Mouse (Mus musculus): Measurements from ENCODE around the gene Zfp366. TPM values are rescaled to one million over a fixed set of nuclear protein-coding genes. Genes with fewer than 3 reads are reported as not detected.

The Zfp366 gene
- polyA plus RNA-seq, 1 experiment from 2014 or later = 0.76 TPM

GRCm38 (mm10) chr13:99254215-99254614 lies 69.6 kb downstream of the Zfp366 start:
- no peaks in the 10 kb centered on the region for H3K36me3 ChIP-seq (replicated peaks; ENCODE audit: control insufficient read depth, insufficient read depth, low read depth, low read length)
- H3K4me2 ChIP-seq (ENCODE audit: low read depth, low read length) = no peak overlapping the region
- H3K4me3 ChIP-seq (ENCODE audit: low read depth, low read length) = no peak overlapping the region
- no peak overlapping the region for H3K27ac ChIP-seq (replicated peaks; ENCODE audit: low read depth, low read length)
- no peaks in the 10 kb centered on the region for H3K27me3 ChIP-seq (ENCODE audit: control insufficient read depth, insufficient read depth, low read length)
- no peaks in the 10 kb centered on the region for H3K4me1 ChIP-seq (ENCODE audit: control insufficient read depth, insufficient read depth, low read length)
- no peak overlapping the region for H3K9ac ChIP-seq (replicated peaks; ENCODE audit: low read length)
- no peaks in the 10 kb centered on the region for H3K9me3 ChIP-seq (replicated peaks; ENCODE audit: control insufficient read depth, low read length)
- no peak for ATAC-seq (replicated peaks; ENCODE audit: insufficient number of reproducible peaks, low FRiP score, low TSS enrichment, low read depth)
- no peak for DNase-seq (ENCODE audit: low spot score)

- H3K36me3 ChIP-seq (replicated peaks; ENCODE audit: control insufficient read depth, insufficient read depth, low read depth, low read length) = no peaks in the 10 kb centered on the region
- ATAC-seq (replicated peaks; ENCODE audit: insufficient number of reproducible peaks, low FRiP score, low TSS enrichment, low read depth) (no peak), DNase-seq (ENCODE audit: low spot score) (no peak)
- H3K9ac ChIP-seq (replicated peaks; ENCODE audit: low read length) = no peak overlapping the region
- H3K27me3 ChIP-seq (ENCODE audit: control insufficient read depth, insufficient read depth, low read length) = no peaks in the 10 kb centered on the region
- no peak overlapping the region for H3K4me3 ChIP-seq (ENCODE audit: low read depth, low read length)
- 31% methylated on average over 3 of the region's 3 CpGs for WGBS
- H3K4me1 ChIP-seq (ENCODE audit: control insufficient read depth, insufficient read depth, low read length) = no peaks in the 10 kb centered on the region
- no peak overlapping the region for H3K27ac ChIP-seq (replicated peaks; ENCODE audit: low read depth, low read length)
- H3K4me2 ChIP-seq (ENCODE audit: low read depth, low read length) = no peak overlapping the region
- H3K9me3 ChIP-seq (replicated peaks; ENCODE audit: control insufficient read depth, low read length) = no peaks in the 10 kb centered on the region
Measured at GRCm38 (mm10) chr13:99254781-99255180, 70.2 kb downstream of the Zfp366 start.

- H3K4me2 ChIP-seq (ENCODE audit: low read depth, low read length) = no peak overlapping the region
- no peak for ATAC-seq (replicated peaks; ENCODE audit: insufficient number of reproducible peaks, low FRiP score, low TSS enrichment, low read depth)
- H3K27ac ChIP-seq (replicated peaks; ENCODE audit: low read depth, low read length) = no peak overlapping the region
- WGBS = 85% methylated on average over 4 of the region's 4 CpGs
- no peaks in the 10 kb centered on the region for H3K4me1 ChIP-seq (ENCODE audit: control insufficient read depth, insufficient read depth, low read length)
- no peaks in the 10 kb centered on the region for H3K36me3 ChIP-seq (replicated peaks; ENCODE audit: control insufficient read depth, insufficient read depth, low read depth, low read length)
- no peak for DNase-seq (ENCODE audit: low spot score)
- no peak overlapping the region for H3K4me3 ChIP-seq (ENCODE audit: low read depth, low read length)
- H3K27me3 ChIP-seq (ENCODE audit: control insufficient read depth, insufficient read depth, low read length) = no peaks in the 10 kb centered on the region
- H3K9me3 ChIP-seq (replicated peaks; ENCODE audit: control insufficient read depth, low read length) = no peaks in the 10 kb centered on the region
- no peak overlapping the region for H3K9ac ChIP-seq (replicated peaks; ENCODE audit: low read length)
Measured at GRCm38 (mm10) chr13:99256916-99257315, 72.3 kb downstream of the Zfp366 start.

GRCm38 (mm10) chr13:99258677-99259076 lies 74.1 kb downstream of the Zfp366 start:
- no peak overlapping the region for H3K27ac ChIP-seq (replicated peaks; ENCODE audit: low read depth, low read length)
- ATAC-seq (replicated peaks; ENCODE audit: insufficient number of reproducible peaks, low FRiP score, low TSS enrichment, low read depth) (no peak), DNase-seq (ENCODE audit: low spot score) (no peak)
- H3K27me3 ChIP-seq (ENCODE audit: control insufficient read depth, insufficient read depth, low read length) = no peaks in the 10 kb centered on the region
- H3K4me2 ChIP-seq (ENCODE audit: low read depth, low read length) = no peak overlapping the region
- no peaks in the 10 kb centered on the region for H3K9me3 ChIP-seq (replicated peaks; ENCODE audit: control insufficient read depth, low read length)
- no peaks in the 10 kb centered on the region for H3K4me1 ChIP-seq (ENCODE audit: control insufficient read depth, insufficient read depth, low read length)
- no peaks in the 10 kb centered on the region for H3K36me3 ChIP-seq (replicated peaks; ENCODE audit: control insufficient read depth, insufficient read depth, low read depth, low read length)
- no peak overlapping the region for H3K4me3 ChIP-seq (ENCODE audit: low read depth, low read length)
- 91% methylated on average over 3 of the region's 3 CpGs for WGBS
- H3K9ac ChIP-seq (replicated peaks; ENCODE audit: low read length) = no peak overlapping the region

GRCm38 (mm10) chr13:99259502-99260174 lies 75.0 kb downstream of the Zfp366 start:
- Histone ChIP-seq H3K27ac (replicated peaks; ENCODE audit: low read depth, low read length) (no peak overlapping the region), H3K27me3 (ENCODE audit: control insufficient read depth, insufficient read depth, low read length) (no peaks in the 10 kb centered on the region), H3K4me2 (ENCODE audit: low read depth, low read length) (no peak overlapping the region), H3K9ac (replicated peaks; ENCODE audit: low read length) (no peak overlapping the region), H3K36me3 (replicated peaks; ENCODE audit: control insufficient read depth, insufficient read depth, low read depth, low read length) (no peaks in the 10 kb centered on the region), H3K9me3 (replicated peaks; ENCODE audit: control insufficient read depth, low read length) (no peaks in the 10 kb centered on the region), H3K4me3 (ENCODE audit: low read depth, low read length) (no peak overlapping the region), H3K4me1 (ENCODE audit: control insufficient read depth, insufficient read depth, low read length) (no peaks in the 10 kb centered on the region)
- ATAC-seq (replicated peaks; ENCODE audit: insufficient number of reproducible peaks, low FRiP score, low TSS enrichment, low read depth) (no peak), DNase-seq (ENCODE audit: low spot score) (no peak)
- WGBS = 81% methylated on average over 15 of the region's 15 CpGs

GRCm38 (mm10) chr13:99262406-99262805 lies 77.8 kb downstream of the Zfp366 start:
- Histone ChIP-seq H3K9ac (replicated peaks; ENCODE audit: low read length) (no peak overlapping the region), H3K4me3 (ENCODE audit: low read depth, low read length) (no peak overlapping the region), H3K4me1 (ENCODE audit: control insufficient read depth, insufficient read depth, low read length) (no peaks in the 10 kb centered on the region), H3K36me3 (replicated peaks; ENCODE audit: control insufficient read depth, insufficient read depth, low read depth, low read length) (no peaks in the 10 kb centered on the region), H3K27me3 (ENCODE audit: control insufficient read depth, insufficient read depth, low read length) (no peaks in the 10 kb centered on the region), H3K4me2 (ENCODE audit: low read depth, low read length) (no peak overlapping the region), H3K9me3 (replicated peaks; ENCODE audit: control insufficient read depth, low read length) (no peaks in the 10 kb centered on the region), H3K27ac (replicated peaks; ENCODE audit: low read depth, low read length) (no peak overlapping the region)
- 67% methylated on average over 1 of the region's 1 CpGs for WGBS
- no peak for DNase-seq (ENCODE audit: low spot score)
- no peak for ATAC-seq (replicated peaks; ENCODE audit: insufficient number of reproducible peaks, low FRiP score, low TSS enrichment, low read depth)

GRCm38 (mm10) chr13:99263159-99263783 lies 78.6 kb downstream of the Zfp366 start:
- Histone ChIP-seq H3K4me3 (ENCODE audit: low read depth, low read length) (no peak overlapping the region), H3K9me3 (replicated peaks; ENCODE audit: control insufficient read depth, low read length) (no peaks in the 10 kb centered on the region), H3K27ac (replicated peaks; ENCODE audit: low read depth, low read length) (no peak overlapping the region), H3K4me2 (ENCODE audit: low read depth, low read length) (no peak overlapping the region), H3K9ac (replicated peaks; ENCODE audit: low read length) (no peak overlapping the region), H3K36me3 (replicated peaks; ENCODE audit: control insufficient read depth, insufficient read depth, low read depth, low read length) (no peaks in the 10 kb centered on the region), H3K4me1 (ENCODE audit: control insufficient read depth, insufficient read depth, low read length) (no peaks in the 10 kb centered on the region), H3K27me3 (ENCODE audit: control insufficient read depth, insufficient read depth, low read length) (no peaks in the 10 kb centered on the region)
- DNase-seq (ENCODE audit: low spot score) = no peak
- no peak for ATAC-seq (replicated peaks; ENCODE audit: insufficient number of reproducible peaks, low FRiP score, low TSS enrichment, low read depth)
- 83% methylated on average over 4 of the region's 4 CpGs for WGBS

GRCm38 (mm10) chr13:99264483-99264882 lies 79.9 kb downstream of the Zfp366 start:
- H3K27me3 ChIP-seq (ENCODE audit: control insufficient read depth, insufficient read depth, low read length) = no peaks in the 10 kb centered on the region
- no peak overlapping the region for H3K27ac ChIP-seq (replicated peaks; ENCODE audit: low read depth, low read length)
- no peak overlapping the region for H3K9ac ChIP-seq (replicated peaks; ENCODE audit: low read length)
- H3K36me3 ChIP-seq (replicated peaks; ENCODE audit: control insufficient read depth, insufficient read depth, low read depth, low read length) = no peaks in the 10 kb centered on the region
- 88% methylated on average over 6 of the region's 6 CpGs for WGBS
- H3K4me3 ChIP-seq (ENCODE audit: low read depth, low read length) = no peak overlapping the region
- H3K4me1 ChIP-seq (ENCODE audit: control insufficient read depth, insufficient read depth, low read length) = no peaks in the 10 kb centered on the region
- H3K9me3 ChIP-seq (replicated peaks; ENCODE audit: control insufficient read depth, low read length) = no peaks in the 10 kb centered on the region
- ATAC-seq (replicated peaks; ENCODE audit: insufficient number of reproducible peaks, low FRiP score, low TSS enrichment, low read depth) = no peak
- no peak overlapping the region for H3K4me2 ChIP-seq (ENCODE audit: low read depth, low read length)
- DNase-seq (ENCODE audit: low spot score) = no peak
